Mouse (Mus musculus) hindbrain, embryonic 11.5 days (tissue): ENCODE data around the gene Klk13. TPM values are rescaled to one million over a fixed set of nuclear protein-coding genes. Genes with fewer than 3 reads are reported as not detected.

Source experiments
- ATAC-seq: fragments of 200-750 bp; cut with Nextera tagmentation; 2 replicates; pipeline ENCODE4 v1.8.0; 2017; ENCODE audit warnings: mild to moderate bottlenecking, moderate TSS enrichment, moderate library complexity; ENCODE audit not compliant: low FRiP score
- DNase-seq: peaks from one replicate; pipeline ENCODE4 v3.0.0-alpha.2; 2015; ENCODE audit warnings: low spot score
- H3K27ac ChIP-seq: fragments of 300-500 bp; sonication (generic); 2 replicates; pipeline ENCODE4 v1.5.1; 2014; ENCODE audit warnings: mild to moderate bottlenecking, low read depth, low read length
- H3K27me3 ChIP-seq: fragments of 300-500 bp; sonication (generic); 2 replicates; pipeline ENCODE4 v1.6.1; 2014; ENCODE audit warnings: mild to moderate bottlenecking, low read length, moderate library complexity, mixed read lengths; ENCODE audit not compliant: control insufficient read depth, insufficient read depth
- H3K36me3 ChIP-seq: fragments of 300-500 bp; sonication (generic); 2 replicates; pipeline ENCODE4 v1.6.1; 2014; ENCODE audit warnings: mild to moderate bottlenecking, low read length, moderate library complexity, mixed read lengths; ENCODE audit not compliant: control insufficient read depth, insufficient read depth
- H3K4me1 ChIP-seq: fragments of 300-500 bp; sonication (generic); replicated peaks from 2 replicates; pipeline ENCODE4 v1.6.1; 2014; ENCODE audit warnings: low read length, mixed read lengths; ENCODE audit not compliant: control insufficient read depth, insufficient read depth
- H3K4me2 ChIP-seq: fragments of 300-500 bp; sonication (generic); replicated peaks from 2 replicates; pipeline ENCODE4 v1.6.1; 2014; ENCODE audit warnings: mild to moderate bottlenecking, low read depth, low read length
- H3K4me3 ChIP-seq: fragments of 300-500 bp; sonication (generic); 2 replicates; pipeline ENCODE4 v1.5.1; 2014; ENCODE audit warnings: low read depth, low read length
- H3K9ac ChIP-seq: fragments of 300-500 bp; sonication (generic); 2 replicates; pipeline ENCODE4 v1.6.1; 2014; ENCODE audit warnings: low read depth, low read length
- H3K9me3 ChIP-seq: fragments of 300-500 bp; sonication (generic); 2 replicates; pipeline ENCODE4 v1.6.1; 2016; ENCODE audit warnings: low read length; ENCODE audit not compliant: control insufficient read depth
- WGBS: fragments of 180-500 bp; shearing (Covaris S2); extraction: QIAGEN DNeasy Blood & Tissue Kit; methylation state at CpG from one replicate; pipeline ENCODE4 v1.1.7; 2014; 5-methylcytosine and 5-hydroxymethylcytosine counted together
- polyA plus RNA-seq: library from polyadenylated mRNA; unstranded; fragments of >200 nt; fragmentation: Nextera tagmentation; extraction: Ambion mirVana; gene quantifications from 2 replicates; pipeline ENCODE4 v1.2.1, GENCODE M21; 2014

The Klk13 gene
- polyA plus RNA-seq, 1 experiment from 2014 or later, result not detected

DNA sequence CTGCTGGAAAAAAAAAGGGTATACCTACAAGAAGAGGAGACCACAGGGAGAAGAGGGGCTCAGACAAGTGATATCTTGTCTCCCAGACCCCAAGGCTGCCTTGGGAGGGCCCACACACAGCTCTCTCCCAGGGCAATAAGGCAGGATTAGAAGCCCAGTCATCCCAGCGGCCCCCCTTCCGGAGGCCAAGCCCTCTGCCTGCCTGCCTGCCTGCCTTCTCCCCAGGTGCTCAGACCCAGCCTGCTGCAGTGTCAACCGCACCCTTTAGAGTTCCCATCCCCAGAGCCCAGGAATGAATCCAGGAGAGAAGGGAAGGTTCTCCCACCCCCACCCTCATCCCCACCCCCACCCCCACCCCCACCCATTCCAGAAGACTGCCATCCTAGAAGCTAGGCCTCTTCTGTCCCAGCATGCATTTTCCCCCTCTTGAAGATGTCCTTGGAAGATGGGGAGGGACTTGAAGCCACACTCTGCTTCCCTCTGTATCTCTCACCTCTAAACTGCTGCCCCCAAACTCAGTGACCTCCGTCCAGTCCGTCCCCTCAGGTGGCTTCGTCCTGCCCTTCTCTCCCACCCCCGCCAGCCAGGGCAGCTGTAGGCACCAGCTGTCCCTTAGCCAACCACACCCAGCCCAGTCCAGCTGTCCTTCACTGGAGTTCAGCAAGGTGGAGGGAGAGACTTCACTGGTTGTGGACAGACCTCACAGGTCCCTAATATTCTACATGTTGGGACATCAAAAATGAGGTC, 63.1 kb downstream of the Klk13 start:
- no peak overlapping the region for H3K27ac ChIP-seq

DNA sequence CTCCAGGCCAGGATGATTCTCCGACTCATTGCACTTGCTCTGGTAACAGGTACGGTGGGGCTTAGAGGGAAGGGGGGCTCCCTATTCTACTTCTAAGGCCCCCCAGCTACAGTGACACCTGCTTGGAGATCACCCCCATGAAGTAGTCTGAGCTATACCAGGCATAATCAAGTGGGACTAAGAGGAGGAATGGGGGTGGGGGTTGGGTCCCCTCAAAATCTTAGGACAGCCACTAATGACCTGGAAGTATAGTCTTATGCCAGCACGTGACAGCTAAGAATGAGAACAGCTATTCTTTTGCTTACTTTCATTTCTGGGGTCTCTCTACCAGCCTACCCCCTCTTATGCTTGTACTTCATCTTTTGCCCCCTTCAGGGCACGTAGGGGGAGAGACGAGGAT, 64.1 kb downstream of the Klk13 start:
- Histone ChIP-seq H3K4me2 (no peak overlapping the region), H3K9ac (no peak overlapping the region), H3K4me3 (no peak overlapping the region), H3K36me3 (no peaks in the 10 kb centered on the region), H3K27me3 (no peaks in the 10 kb centered on the region), H3K27ac (no peak overlapping the region), H3K9me3 (no peaks in the 10 kb centered on the region), H3K4me1 (no peaks in the 10 kb centered on the region)
- 91% methylated on average over 5 of the region's 5 CpGs for WGBS
- no peak for ATAC-seq
- DNase-seq, result no peak

More for the DNA sequence above, 63.1 kb downstream of the Klk13 start:
- Histone ChIP-seq H3K4me3 (no peak overlapping the region), H3K27me3 (no peaks in the 10 kb centered on the region), H3K36me3 (no peaks in the 10 kb centered on the region), H3K9me3 (no peaks in the 10 kb centered on the region), H3K9ac (no peak overlapping the region), H3K4me2 (no peak overlapping the region), H3K4me1 (no peaks in the 10 kb centered on the region)
- no peak for ATAC-seq
- no peak for DNase-seq
- WGBS, result 44% methylated on average over 7 of the region's 7 CpGs

Other genes starting within 250 kb of the Klk13 start
- 2.6 and 2.8 TPM in 2 replicates for gene Vsig10l, start 249.4 kb upstream of the Klk13 start, polyA plus RNA-seq
- 2.7 and 2.9 TPM in 2 replicates for gene Iglon5, start 222.5 kb upstream of the Klk13 start, polyA plus RNA-seq
- not detected in 2 replicates for gene 4931406B18Rik, start 206.6 kb upstream of the Klk13 start, polyA plus RNA-seq
- 1.2 and 1.8 TPM in 2 replicates for gene Cd33, start 168.1 kb upstream of the Klk13 start, polyA plus RNA-seq
- 6.7 and 7.7 TPM in 2 replicates for gene Zfp658, start 150.3 kb upstream of the Klk13 start, polyA plus RNA-seq
- gene Zfp719, start 133.0 kb upstream of the Klk13 start, polyA plus RNA-seq, result 17.1 and 18.5 TPM in 2 replicates
- gene Zfp819, start 105.4 kb upstream of the Klk13 start, polyA plus RNA-seq, result 0.43 and 1.3 TPM in 2 replicates
- gene Ceacam18, start 77.9 kb upstream of the Klk13 start, polyA plus RNA-seq, result not detected in 2 replicates
- gene Siglece, start 52.4 kb upstream of the Klk13 start, polyA plus RNA-seq, result 0.42 and 0.46 TPM in 2 replicates
- 9.0 and 9.7 TPM in 2 replicates for gene Ctu1, start 40.6 kb upstream of the Klk13 start, polyA plus RNA-seq
- not detected in 2 replicates for gene Klk14, start 22.1 kb upstream of the Klk13 start, polyA plus RNA-seq
- gene Klk12, start 56.3 kb downstream of the Klk13 start, polyA plus RNA-seq, result not detected in 2 replicates
- gene Klk11, start 62.0 kb downstream of the Klk13 start, polyA plus RNA-seq, result 0.14 TPM in 1 of 2 replicates, not detected in the other
- gene Klk10, start 68.5 kb downstream of the Klk13 start, polyA plus RNA-seq, result 0.32 and 0.53 TPM in 2 replicates
- 0.23 TPM in 1 of 2 replicates, not detected in the other for gene Klk9, start 79.3 kb downstream of the Klk13 start, polyA plus RNA-seq
- 10.9 and 11.0 TPM in 2 replicates for gene Klk8, start 85.0 kb downstream of the Klk13 start, polyA plus RNA-seq
- gene Klk7, start 98.7 kb downstream of the Klk13 start, polyA plus RNA-seq, result 0.11 TPM in 1 of 2 replicates, not detected in the other
- not detected in 2 replicates for gene Klk6, start 111.9 kb downstream of the Klk13 start, polyA plus RNA-seq
- 0.31 and 0.39 TPM in 2 replicates for gene Klk5, start 129.4 kb downstream of the Klk13 start, polyA plus RNA-seq
- 0.20 TPM in 1 of 2 replicates, not detected in the other for gene Klk4, start 168.6 kb downstream of the Klk13 start, polyA plus RNA-seq
- not detected in 2 replicates for gene Klk15, start 221.2 kb downstream of the Klk13 start, polyA plus RNA-seq
- gene Klk1b8, start 238.1 kb downstream of the Klk13 start, polyA plus RNA-seq, result not detected in 2 replicates